Mouse (Mus musculus) lung, postnatal 0 days (tissue): Measurements from ENCODE around the gene Nacad.

Experiments used
- CTCF ChIP-seq: IDR thresholded peaks from 2 replicates; pipeline ENCODE4 v1.5.1; 2016; ENCODE audit warnings: antibody characterized with exemption, mild to moderate bottlenecking
- EP300 ChIP-seq: IDR thresholded peaks from 2 replicates; pipeline ENCODE4 v1.6.1; 2016; ENCODE audit warnings: antibody characterized with exemption, mild to moderate bottlenecking, control low read depth

- no peak; the same call in 1 of the 2 replicates for TF ChIP-seq EP300
- TF ChIP-seq CTCF, result no peak
These were observed 7.5 kb downstream of the Nacad start for GRCm38 (mm10) chr11:6598191-6598889.
